Mouse (Mus musculus): ENCODE measurements around the gene Hsp90ab1.

Gene Hsp90ab1

DNA sequence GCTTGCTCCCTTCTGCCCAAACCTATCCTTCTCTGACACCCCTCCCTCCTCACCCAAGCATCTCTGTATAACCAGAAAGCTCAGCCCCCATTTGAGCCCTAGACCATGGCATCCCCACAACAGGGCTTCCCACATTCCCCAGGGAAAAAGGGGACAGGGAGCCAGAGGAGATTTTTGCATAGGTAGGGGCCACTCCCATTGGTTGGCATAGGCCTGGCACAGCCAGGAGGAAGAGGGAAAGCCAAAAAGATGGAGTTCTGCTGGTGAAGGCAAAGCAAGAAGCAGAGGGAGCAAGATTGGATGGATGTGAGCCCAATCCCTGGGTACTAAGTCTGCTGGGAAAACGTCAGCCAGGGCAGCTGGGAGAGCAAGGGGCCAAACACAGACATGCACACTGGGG, 30.0 kb downstream of the Hsp90ab1 start:
- no peak for DNase-seq (ENCODE audit: low spot score in 2 of 2)

DNA sequence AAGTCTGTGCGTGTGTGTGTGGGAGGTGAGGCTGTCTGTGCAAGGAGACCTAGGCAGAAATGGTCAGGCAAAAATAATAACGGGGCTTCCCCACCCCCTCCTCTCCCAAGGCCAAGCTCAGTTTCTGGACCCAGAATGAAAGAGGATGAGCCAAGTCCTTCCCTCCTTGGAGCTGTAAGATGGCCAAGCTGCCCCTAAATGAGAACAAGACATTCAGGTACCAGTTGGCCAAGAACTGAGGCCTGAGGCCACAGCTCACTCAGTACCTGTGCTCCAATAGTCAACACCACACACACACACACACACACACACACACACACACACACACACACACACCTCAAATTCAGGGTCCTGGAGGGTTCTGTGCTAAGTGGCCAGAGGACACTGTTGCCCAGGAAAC, 30.4 kb downstream of the Hsp90ab1 start:
- DNase-seq (ENCODE audit: low spot score in 2 of 2), result no peak

DNA sequence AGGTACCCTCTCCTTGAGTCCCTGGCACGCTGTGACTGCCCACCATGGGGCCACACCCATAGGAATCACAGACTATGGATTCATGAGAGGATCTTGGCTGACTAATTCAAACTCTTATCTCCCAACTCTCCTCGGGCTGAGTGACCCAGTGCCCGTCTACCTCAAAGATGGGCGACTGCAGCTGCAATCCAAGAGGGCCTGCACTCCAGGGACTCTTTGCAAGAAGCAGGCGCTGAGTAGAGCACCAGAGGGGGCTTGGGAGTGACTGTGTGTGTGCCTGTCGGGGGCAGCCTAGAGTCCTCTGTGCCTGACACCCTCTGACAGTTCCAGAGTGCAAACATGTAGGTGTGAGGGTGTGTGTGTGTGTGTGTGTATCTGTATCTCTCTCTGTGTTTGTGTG, 30.9 kb downstream of the Hsp90ab1 start:
- DNase-seq (ENCODE audit: low spot score in 2 of 2), result no peak

DNA sequence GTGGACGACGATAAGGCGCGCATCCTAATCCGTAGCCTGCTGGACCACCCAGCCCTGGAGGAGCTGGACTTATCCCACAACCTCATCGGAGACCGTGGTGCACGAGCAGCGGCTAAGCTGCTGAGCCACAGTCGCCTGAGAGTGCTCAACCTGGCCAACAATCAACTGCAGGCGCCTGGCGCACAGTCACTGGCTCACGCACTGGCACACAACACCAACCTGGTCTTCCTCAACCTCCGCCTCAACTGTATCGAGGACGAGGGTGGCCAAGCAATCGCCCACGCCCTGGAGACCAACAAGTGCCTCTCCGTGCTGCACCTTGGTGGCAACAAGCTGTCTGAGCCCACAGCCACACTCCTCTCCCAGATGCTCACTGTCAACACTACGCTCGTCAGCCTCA, 33.4 kb downstream of the Hsp90ab1 start:
- no peak for DNase-seq (ENCODE audit: low spot score in 2 of 2)

DNA sequence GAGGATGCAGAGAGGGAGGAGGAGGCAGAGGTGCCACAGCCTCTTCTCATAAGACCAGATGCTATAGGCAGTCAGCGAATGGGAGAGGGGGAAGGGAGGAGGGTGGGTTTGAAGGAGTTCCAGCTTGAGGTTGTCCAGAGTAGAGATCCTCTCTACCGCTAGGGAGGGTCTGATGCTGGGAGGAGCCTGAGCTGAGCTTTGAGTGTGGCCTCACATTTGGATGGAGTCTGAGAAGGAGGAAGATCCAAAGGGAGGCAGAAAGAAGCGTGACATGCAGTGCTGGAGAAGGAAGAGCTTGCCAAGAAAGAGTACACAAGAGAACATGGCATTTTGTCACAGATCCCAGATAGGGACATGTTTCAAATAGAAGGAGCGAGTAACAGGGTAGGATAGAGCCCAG, 34.7 kb downstream of the Hsp90ab1 start:
- no peak for DNase-seq (ENCODE audit: low spot score in 2 of 2)

DNA sequence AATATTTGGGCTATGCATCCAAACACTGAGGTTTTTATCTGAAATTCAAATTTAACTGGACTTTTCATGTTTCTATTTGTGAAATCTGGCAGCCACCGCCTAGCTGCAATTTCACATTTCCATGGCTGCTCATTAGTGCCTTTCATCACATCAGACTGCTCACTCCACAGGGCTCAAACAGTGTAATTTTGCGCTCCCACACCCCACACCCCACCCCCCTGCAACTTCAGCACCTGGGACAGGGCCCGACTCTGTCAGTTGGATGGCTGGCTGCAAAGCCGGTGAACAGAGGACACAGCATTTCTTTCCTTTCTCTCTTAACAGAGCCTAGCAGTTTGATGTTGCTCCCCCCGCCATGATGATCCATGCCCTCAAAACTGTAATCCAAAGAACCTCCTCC, 36.8 kb downstream of the Hsp90ab1 start:
- DNase-seq (ENCODE audit: low spot score in 2 of 2), result peak in 1 of 2 experiments; percentile 51

DNA sequence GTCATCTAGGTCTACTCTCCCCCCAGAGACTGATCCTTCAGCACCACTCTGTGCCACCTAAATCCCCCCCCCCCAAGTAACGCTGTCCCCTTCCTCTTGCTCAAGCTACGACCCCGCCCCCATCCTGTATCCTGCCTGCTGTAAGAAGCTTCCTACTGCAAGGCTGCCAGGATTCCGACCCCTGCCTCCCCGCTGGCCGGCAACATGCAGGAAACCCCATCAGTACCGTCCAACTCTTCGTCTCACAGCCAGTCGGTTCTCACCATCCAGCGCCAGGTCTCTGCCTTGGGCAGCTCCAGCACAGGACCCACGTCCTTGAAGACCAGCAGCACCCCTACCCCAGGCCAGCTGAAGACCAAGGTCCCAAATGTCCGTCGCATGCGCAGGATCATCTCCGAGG, 40.2 kb downstream of the Hsp90ab1 start:
- no peak for DNase-seq (ENCODE audit: low spot score in 2 of 2)

DNA sequence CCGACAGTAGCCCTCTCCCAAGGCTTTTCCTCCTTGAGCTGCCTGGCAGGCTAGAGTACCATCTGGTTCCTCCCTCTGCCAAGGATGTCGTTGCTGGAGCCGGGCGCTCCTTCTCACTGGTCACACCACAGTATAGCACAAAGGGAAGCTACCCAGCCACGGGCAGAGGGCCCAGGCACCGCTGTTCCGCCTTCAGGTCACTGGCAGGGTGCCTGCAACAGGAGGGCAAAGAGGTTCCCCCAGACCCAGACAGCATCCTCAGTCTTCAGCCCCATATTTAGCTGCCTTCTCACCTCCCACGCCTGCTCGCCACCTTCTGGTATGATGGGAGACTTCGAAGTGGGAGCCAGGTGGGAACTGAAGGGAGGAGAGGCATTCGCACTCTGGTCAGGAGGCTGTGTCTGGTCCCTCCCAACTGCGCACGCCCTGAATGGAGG, 42.7 kb downstream of the Hsp90ab1 start:
- no peak for DNase-seq (ENCODE audit: low spot score in 2 of 2)

DNA sequence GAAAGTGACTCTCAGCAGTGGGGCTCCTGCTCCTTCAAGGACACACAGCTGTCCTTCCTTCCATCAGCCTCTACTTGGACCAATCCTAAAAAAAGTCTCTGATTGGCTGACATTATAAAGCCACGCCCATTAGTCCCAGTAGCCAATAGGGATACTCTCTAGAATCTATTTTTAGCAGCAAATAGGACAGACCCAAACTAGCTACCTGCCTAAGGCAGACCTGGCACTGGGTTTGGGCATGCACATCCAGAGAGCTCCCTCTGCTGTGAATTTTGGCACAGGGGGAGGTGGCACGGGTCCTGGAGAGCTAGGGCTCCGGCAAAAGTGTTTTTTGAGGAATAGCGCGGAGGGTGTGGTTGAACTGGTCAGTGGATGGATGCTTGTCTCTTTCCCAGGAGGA, 46.5 kb downstream of the Hsp90ab1 start:
- DNase-seq (ENCODE audit: low spot score in 2 of 2), result no peak

DNA sequence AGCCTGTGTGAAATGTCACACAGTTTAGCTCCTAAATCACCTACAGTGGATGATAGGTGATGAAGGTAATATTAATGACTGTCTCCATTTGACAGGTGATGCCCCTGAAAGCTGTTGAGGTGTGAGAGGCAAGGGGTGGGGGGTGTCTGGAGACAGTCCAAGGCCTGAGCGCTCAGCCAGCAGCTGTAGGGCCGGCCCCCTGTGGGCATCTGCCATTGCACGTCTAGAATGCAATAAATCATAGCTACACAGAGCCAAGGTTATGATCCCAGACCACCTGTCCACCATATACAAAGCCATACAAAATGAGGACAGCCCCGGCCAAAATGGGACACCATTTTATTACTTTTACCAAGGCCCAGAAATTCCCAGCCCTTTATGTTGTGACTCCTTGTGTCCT, 48.1 kb downstream of the Hsp90ab1 start:
- no peak for DNase-seq (ENCODE audit: low spot score in 2 of 2)

DNA sequence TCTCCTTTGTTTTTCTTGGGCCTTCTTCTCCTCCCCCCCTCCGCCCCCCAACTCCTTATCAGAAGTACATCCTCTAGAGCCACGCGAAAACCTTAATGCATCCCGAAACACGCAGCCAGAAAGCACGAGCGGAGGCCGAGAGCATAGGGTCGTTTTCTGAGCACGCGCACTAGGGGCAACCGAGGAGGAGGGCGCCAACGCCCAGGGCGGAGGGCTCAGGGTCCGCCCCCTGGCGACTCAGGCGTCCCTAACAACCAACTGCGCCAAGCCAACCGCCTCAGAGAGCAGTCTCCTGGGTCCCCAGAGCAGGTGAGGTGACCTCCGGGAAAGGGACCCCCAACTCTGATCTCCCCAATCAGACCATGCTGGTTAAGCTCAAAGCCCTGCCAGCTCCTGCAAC, 49.8 kb downstream of the Hsp90ab1 start, which contains the start of gene Tcte1:
Gene Tcte1 (plus strand): TSS at position 172 of the 400 bp plus-strand sequence.
- no peak for DNase-seq (ENCODE audit: low spot score in 2 of 2)

DNA sequence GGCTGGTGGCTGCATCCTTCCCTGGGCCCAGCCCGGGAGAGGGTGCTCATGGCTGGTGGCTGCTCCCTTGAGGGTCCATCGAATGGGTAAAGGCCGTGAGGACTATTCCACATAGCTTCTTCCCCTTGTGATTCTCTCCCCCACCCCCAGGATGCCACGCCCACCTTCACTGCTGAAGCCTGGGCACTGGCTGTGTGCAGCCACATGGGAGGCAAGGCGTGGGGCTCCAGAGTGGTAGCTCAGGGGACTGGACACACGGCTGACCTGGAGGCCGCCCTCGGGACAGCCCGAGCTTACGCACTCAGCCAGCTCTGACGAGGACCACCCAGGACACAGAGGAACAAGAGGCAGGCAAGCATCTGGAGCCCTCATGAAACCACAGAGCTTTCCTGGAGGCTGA, 52.9 kb downstream of the Hsp90ab1 start:
- no peak for DNase-seq (ENCODE audit: low spot score in 2 of 2)

DNA sequence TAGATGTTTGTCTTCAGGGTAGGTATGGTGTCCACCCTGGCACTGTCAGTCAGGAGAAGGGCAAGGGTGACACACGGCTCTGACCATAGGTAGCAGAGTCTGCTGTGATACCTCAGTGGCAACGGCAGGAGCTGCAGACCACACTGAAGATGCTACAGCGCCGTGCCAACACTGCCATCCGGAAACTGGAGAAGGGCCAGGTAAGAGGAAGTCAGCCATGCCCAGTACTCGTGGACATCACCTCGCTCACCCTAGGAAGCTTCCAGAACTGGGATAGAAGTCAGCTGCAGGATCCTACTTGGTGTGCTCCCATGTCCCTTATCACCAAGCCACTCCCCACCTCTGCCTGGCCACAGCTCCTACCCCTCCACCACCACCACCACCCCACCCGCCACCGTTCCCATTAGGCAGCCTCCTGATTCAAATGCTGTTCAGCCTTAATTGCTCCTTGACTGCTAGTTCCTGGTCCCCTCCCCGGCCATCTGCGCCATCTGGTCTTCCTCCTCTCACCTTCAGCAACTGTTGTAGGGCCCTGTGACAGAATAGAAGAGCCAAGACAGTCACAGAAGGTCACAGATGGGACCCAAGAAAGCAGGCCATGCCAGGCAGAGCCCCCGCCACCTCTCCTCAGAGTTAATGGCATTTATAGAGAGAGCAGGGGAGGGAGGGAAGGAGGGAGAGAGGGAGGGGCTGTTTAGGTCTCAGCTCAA, 54.1 kb downstream of the Hsp90ab1 start:
- no peak for DNase-seq (ENCODE audit: low spot score in 2 of 2)

Measured in spleen, postnatal 10 days (tissue).